Mouse (Mus musculus): ENCODE results near the gene Ndufa10. TPM values are rescaled to one million over a fixed set of nuclear protein-coding genes. Genes with fewer than 3 reads are reported as not detected.

Ndufa10 gene
- polyA plus RNA-seq, 1 experiment from 2014 or later = 279 TPM

- H3K27ac ChIP-seq = no peak overlapping the region
- ATAC-seq (ENCODE audit: low FRiP score, low read depth) = no peak
- no peaks in the 10 kb centered on the region for H3K36me3 ChIP-seq
- H3K9me3 ChIP-seq = no peaks in the 10 kb centered on the region
- no peak overlapping the region for H3K4me2 ChIP-seq (replicated peaks)
- 71% methylated on average over 5 of the region's 5 CpGs for WGBS
- H3K4me1 ChIP-seq = peaks cover 8% of the 10 kb centered on the region
- H3K27me3 ChIP-seq = no peaks in the 10 kb centered on the region
- H3K4me3 ChIP-seq = no peak overlapping the region
- no peak overlapping the region for H3K9ac ChIP-seq
Observed at GRCm38 (mm10) chr1:92405131-92405530, 68.5 kb downstream of the Ndufa10 start.

GRCm38 (mm10) chr1:92400556-92400955, 73.1 kb downstream of the Ndufa10 start:
- H3K27ac ChIP-seq = no peak overlapping the region
- no peak overlapping the region for H3K4me3 ChIP-seq
- H3K27me3 ChIP-seq = peaks cover 9% of the 10 kb centered on the region; the same call in 1 of the 2 replicates
- ATAC-seq (ENCODE audit: low FRiP score, low read depth) = no peak
- no peak overlapping the region for H3K9ac ChIP-seq
- peaks cover 23% of the 10 kb centered on the region for H3K4me1 ChIP-seq
- H3K9me3 ChIP-seq = no peaks in the 10 kb centered on the region
- no peak overlapping the region for H3K4me2 ChIP-seq (replicated peaks)
- 91% methylated on average over 2 of the region's 2 CpGs for WGBS
- H3K36me3 ChIP-seq = no peaks in the 10 kb centered on the region

- H3K27ac ChIP-seq = no peak overlapping the region
- H3K4me3 ChIP-seq = no peak overlapping the region
- no peaks in the 10 kb centered on the region for H3K36me3 ChIP-seq
- H3K9ac ChIP-seq = no peak overlapping the region
- peaks cover 9% of the 10 kb centered on the region; the same call in 1 of the 2 replicates for H3K27me3 ChIP-seq
- peaks cover 23% of the 10 kb centered on the region for H3K4me1 ChIP-seq
- no peak overlapping the region for H3K4me2 ChIP-seq (replicated peaks)
- H3K9me3 ChIP-seq = no peaks in the 10 kb centered on the region
- ATAC-seq (ENCODE audit: low FRiP score, low read depth) = no peak
- WGBS = 11% methylated on average over 7 of the region's 7 CpGs
Observed at GRCm38 (mm10) chr1:92398601-92399000, 75.1 kb downstream of the Ndufa10 start.

GRCm38 (mm10) chr1:92397511-92398051, 76.1 kb downstream of the Ndufa10 start:
- Histone ChIP-seq H3K36me3 (no peaks in the 10 kb centered on the region), H3K27ac (no peak overlapping the region), H3K4me2 (replicated peaks) (peak overlapping the region; percentile 16; the same call in 1 of the 2 replicates), H3K9me3 (no peaks in the 10 kb centered on the region), H3K4me3 (no peak overlapping the region), H3K4me1 (peaks cover 23% of the 10 kb centered on the region), H3K27me3 (peaks cover 9% of the 10 kb centered on the region; the same call in 1 of the 2 replicates), H3K9ac (peak overlapping the region; percentile 39)
- ATAC-seq (ENCODE audit: low FRiP score, low read depth) = no peak
- 7% methylated on average over 12 of the region's 12 CpGs for WGBS

GRCm38 (mm10) chr1:92394279-92394678, 79.4 kb downstream of the Ndufa10 start:
- ATAC-seq (ENCODE audit: low FRiP score, low read depth) = no peak
- Histone ChIP-seq H3K4me2 (replicated peaks) (no peak overlapping the region), H3K4me3 (no peak overlapping the region), H3K4me1 (peaks cover 15% of the 10 kb centered on the region), H3K9me3 (no peaks in the 10 kb centered on the region), H3K27me3 (peaks cover 9% of the 10 kb centered on the region; the same call in 1 of the 2 replicates), H3K36me3 (no peaks in the 10 kb centered on the region), H3K27ac (no peak overlapping the region), H3K9ac (no peak overlapping the region)
- whole genome bisulfite sequencing = 71% methylated on average over 3 of the region's 3 CpGs

GRCm38 (mm10) chr1:92393166-92393565, 80.5 kb downstream of the Ndufa10 start:
- H3K27ac ChIP-seq = no peak overlapping the region
- H3K4me3 ChIP-seq = no peak overlapping the region
- ATAC-seq (ENCODE audit: low FRiP score, low read depth) = no peak
- no peak overlapping the region for H3K9ac ChIP-seq
- no peaks in the 10 kb centered on the region for H3K36me3 ChIP-seq
- no peaks in the 10 kb centered on the region for H3K9me3 ChIP-seq
- H3K27me3 ChIP-seq = peaks cover 6% of the 10 kb centered on the region; the same call in 1 of the 2 replicates
- H3K4me1 ChIP-seq = peaks cover 10% of the 10 kb centered on the region
- WGBS = 88% methylated on average over 6 of the region's 6 CpGs
- no peak overlapping the region for H3K4me2 ChIP-seq (replicated peaks)

Small RNAs within 50 kb of the gene (microRNA-seq; reads per million reads assigned to microRNA genes)
- 2.8 reads per million, percentile 10 among the genes with 10 or more reads in this experiment for gene Mir6900

Other genes starting within 250 kb of the Ndufa10 start
- gene Olfr1416, start 11.3 kb upstream of the Ndufa10 start, polyA plus RNA-seq (2015; fragmentation: Nextera tagmentation; extraction: Ambion mirVana) = not detected in 2 replicates
- not detected in 2 replicates for gene Olfr1415, start 22.2 kb upstream of the Ndufa10 start, polyA plus RNA-seq (2015; fragmentation: Nextera tagmentation; extraction: Ambion mirVana)
- not detected in 2 replicates for gene Olfr1414, start 44.8 kb upstream of the Ndufa10 start, polyA plus RNA-seq (2015; fragmentation: Nextera tagmentation; extraction: Ambion mirVana)
- not detected in 2 replicates for gene Olfr1413, start 97.5 kb upstream of the Ndufa10 start, polyA plus RNA-seq (2015; fragmentation: Nextera tagmentation; extraction: Ambion mirVana)
- not detected in 2 replicates for gene Olfr1412, start 111.9 kb upstream of the Ndufa10 start, polyA plus RNA-seq (2015; fragmentation: Nextera tagmentation; extraction: Ambion mirVana)
- gene Olfr1411, start 120.6 kb upstream of the Ndufa10 start, polyA plus RNA-seq (2015; fragmentation: Nextera tagmentation; extraction: Ambion mirVana) = not detected in 2 replicates
- not detected in 2 replicates for gene Olfr1410, start 131.9 kb upstream of the Ndufa10 start, polyA plus RNA-seq (2015; fragmentation: Nextera tagmentation; extraction: Ambion mirVana)
- gene Olfr12, start 143.9 kb upstream of the Ndufa10 start, polyA plus RNA-seq (2015; fragmentation: Nextera tagmentation; extraction: Ambion mirVana) = not detected in 2 replicates
- 386 and 414 TPM in 2 replicates for gene Cops9, start 168.1 kb upstream of the Ndufa10 start, polyA plus RNA-seq (2015; fragmentation: Nextera tagmentation; extraction: Ambion mirVana)
- not detected in 2 replicates for gene Otos, start 175.0 kb upstream of the Ndufa10 start, polyA plus RNA-seq (2015; fragmentation: Nextera tagmentation; extraction: Ambion mirVana)